Mouse (Mus musculus): ENCODE measurements around the gene Tspan5.

- TF ChIP-seq POLR2A (IDR thresholded peaks at IDR 0.05; ENCODE audit: borderline replicate concordance, extremely low read depth, low read depth, low read length) (no peak), CTCF (IDR thresholded peaks at IDR 0.05; ENCODE audit: insufficient read depth, low read length) (no peak)
Observed at GRCm38 (mm10) chr3:138722152-138722551, 19.8 kb upstream of the Tspan5 start.

Data from lung, adult 2 months (tissue).